Mouse (Mus musculus) CH12.LX (cell line): Measurements from ENCODE around the gene Arl9.

Experiments used
- CTCF ChIP-seq, 2 experiments: IDR thresholded peaks in 1 of 2; conservative IDR thresholded peaks in 1 of 2; 2 replicates each; pipeline ENCODE4 v1.5.1; 2011 to 2012; ENCODE audit warnings: low read depth in 2 of 2, low read length in 2 of 2, improper control_type of control experiment in 1 of 2, inconsistent platforms in 1 of 2, mild to moderate bottlenecking in 1 of 2, moderate library complexity in 1 of 2
- E2F4 ChIP-seq: IDR thresholded peaks from 2 replicates; pipeline ENCODE4 v1.6.1; 2011; ENCODE audit warnings: low read depth, low read length, improper control_type of control experiment; ENCODE audit not compliant: insufficient replicate concordance
- EP300 ChIP-seq: IDR thresholded peaks from 2 replicates; pipeline ENCODE4 v1.6.1; 2011; ENCODE audit warnings: low read length, improper control_type of control experiment
- ETS1 ChIP-seq: conservative IDR thresholded peaks from 2 replicates; pipeline ENCODE4 v1.6.1; 2012; ENCODE audit warnings: low read depth, mild to moderate bottlenecking, inconsistent platforms, low read length, improper control_type of control experiment, moderate library complexity
- JUN ChIP-seq: IDR thresholded peaks from 2 replicates; pipeline ENCODE4 v1.6.1; 2011; ENCODE audit warnings: low read depth, mild to moderate bottlenecking, low read length, improper control_type of control experiment, moderate library complexity; ENCODE audit not compliant: insufficient read depth
- POLR2A ChIP-seq: IDR thresholded peaks from 2 replicates; pipeline ENCODE4 v1.6.1; 2011; ENCODE audit warnings: low read depth, mild to moderate bottlenecking, improper control_type of control experiment, low read length
- RAD21 ChIP-seq: IDR thresholded peaks from 2 replicates; pipeline ENCODE4 v1.6.1; 2011; ENCODE audit warnings: low read depth, mild to moderate bottlenecking, low read length, improper control_type of control experiment, moderate library complexity

GRCm38 (mm10) chr5:76957954-76958353 lies 45.9 kb upstream of the Arl9 start:
- TF ChIP-seq E2F4: no peak
- no peak for TF ChIP-seq RAD21
- TF ChIP-seq CTCF (conservative IDR thresholded peaks at IDR 0.05 in 1 of 2, IDR thresholded peaks at IDR 0.05 in 1 of 2; ENCODE audit: low read depth in 2 of 2, low read length in 2 of 2): peak in 1 of 2 experiments; percentile 36; a peak in 1 of 4 replicates
- TF ChIP-seq EP300: no peak
- no peak for TF ChIP-seq POLR2A
- TF ChIP-seq ETS1: no peak
- TF ChIP-seq JUN: no peak
